Mouse (Mus musculus) embryo, embryonic 10 days (tissue): Measurements from ENCODE around the gene Prh1.
"Not testable (repeated sequence)": the region's sequence is repeated elsewhere in the genome, so short reads cannot be mapped to it uniquely, and the experiment has no call there.

Experiments used
- DNase-seq: peaks from one replicate; pipeline ENCODE4 v3.0.0-alpha.2; 2015; ENCODE audit warnings: low spot score

Prh1 gene

GRCm38 (mm10) chr6:132569509-132569908 is at the start of gene Prh1:
Prh1 (plus strand) TSS chr6:132569809.
- DNase-seq, result not testable (repeated sequence)

- DNase-seq, result not testable (repeated sequence)
Measured at GRCm38 (mm10) chr6:132595613-132596012, 26.0 kb downstream of the Prh1 start, which contains the start of gene Prp2. Prp2 (plus strand) TSS chr6:132595913.
